Mouse (Mus musculus) small intestine, adult 2 months (tissue): Measurements from ENCODE around the gene Tex36. TPM values are rescaled to one million over a fixed set of nuclear protein-coding genes. Genes with fewer than 3 reads are reported as not detected.

Source experiments
- H3K27ac ChIP-seq: fragments of 200-500 bp; 2 replicates; pipeline ENCODE4 v1.5.1; 2012; ENCODE audit warnings: low read depth, low read length, control low read depth, inconsistent platforms; ENCODE audit not compliant: insufficient read depth
- H3K27me3 ChIP-seq: fragments of 200-500 bp; 2 replicates; pipeline ENCODE4 v1.6.1; 2012; ENCODE audit warnings: mild to moderate bottlenecking, moderate library complexity, low read length, inconsistent platforms; ENCODE audit not compliant: control insufficient read depth, insufficient read depth
- H3K36me3 ChIP-seq: fragments of 200-500 bp; 2 replicates; pipeline ENCODE4 v1.6.1; 2012; ENCODE audit warnings: mild to moderate bottlenecking, low read length, control low read depth, inconsistent platforms; ENCODE audit not compliant: control insufficient read depth, insufficient read depth
- H3K4me1 ChIP-seq: fragments of 200-500 bp; 2 replicates; pipeline ENCODE4 v1.6.1; 2012; ENCODE audit warnings: low read length, inconsistent platforms, mixed read lengths; ENCODE audit not compliant: control insufficient read depth, insufficient read depth, insufficient read length
- H3K4me3 ChIP-seq: fragments of 200-500 bp; 2 replicates; pipeline ENCODE4 v1.5.1; 2012; ENCODE audit warnings: low read depth, mild to moderate bottlenecking, control low read depth, inconsistent platforms, low read length, moderate library complexity
- CTCF ChIP-seq: fragments of 200-500 bp; IDR thresholded peaks from 2 replicates; pipeline ENCODE4 v1.5.1; 2012; ENCODE audit warnings: low read depth, mild to moderate bottlenecking, control low read depth, inconsistent platforms, low read length, moderate library complexity, mixed read lengths; ENCODE audit not compliant: insufficient replicate concordance, insufficient read length; ENCODE audit errors: extremely low read depth
- POLR2A ChIP-seq: fragments of 200-500 bp; IDR thresholded peaks from 2 replicates; pipeline ENCODE4 v1.6.1; 2012; ENCODE audit warnings: low read depth, mild to moderate bottlenecking, control low read depth, inconsistent platforms, low read length, moderate library complexity
- WGBS: fragments of 180-500 bp; shearing (Covaris S2); methylation state at CpG from one replicate; pipeline ENCODE4 v1.1.7; 2018; 5-methylcytosine and 5-hydroxymethylcytosine counted together
- polyA plus RNA-seq: library from polyadenylated mRNA; depleted of rRNA; stranded (reverse); fragments of >200 nt; gene quantifications from 2 replicates; pipeline ENCODE4 v1.2.3, GENCODE M21; 2012

Tex36 gene
- polyA plus RNA-seq, 1 experiment, result not detected

GRCm38 (mm10) chr7:133591750-133592149 lies 10.2 kb downstream of the Tex36 start:
- Histone ChIP-seq H3K4me3 (no peak overlapping the region), H3K27me3 (no peaks in the 10 kb centered on the region), H3K36me3 (no peaks in the 10 kb centered on the region), H3K4me1 (no peaks in the 10 kb centered on the region; the same call in 1 of the 2 replicates), H3K27ac (no peak overlapping the region)
- TF ChIP-seq POLR2A, result no peak
- TF ChIP-seq CTCF, result no peak
- 62% methylated on average over 1 of the region's 1 CpGs for WGBS

- H3K27me3 ChIP-seq, result no peaks in the 10 kb centered on the region
- H3K27ac ChIP-seq, result no peak overlapping the region
- H3K4me3 ChIP-seq, result no peak overlapping the region
- TF ChIP-seq POLR2A (no peak), CTCF (no peak)
- 68% methylated on average over 6 of the region's 6 CpGs for WGBS
- H3K36me3 ChIP-seq, result no peaks in the 10 kb centered on the region
- no peaks in the 10 kb centered on the region for H3K4me1 ChIP-seq
These were observed 18.7 kb downstream of the Tex36 start for GRCm38 (mm10) chr7:133583216-133583615.

- WGBS, result 86% methylated on average over 4 of the region's 4 CpGs
- TF ChIP-seq POLR2A (no peak), CTCF (no peak)
These were observed 21.7 kb downstream of the Tex36 start for GRCm38 (mm10) chr7:133580296-133580640.

GRCm38 (mm10) chr7:133579491-133580295 lies 22.3 kb downstream of the Tex36 start:
- Histone ChIP-seq H3K4me1 (no peaks in the 10 kb centered on the region), H3K36me3 (no peaks in the 10 kb centered on the region), H3K27ac (no peak overlapping the region), H3K27me3 (no peaks in the 10 kb centered on the region), H3K4me3 (no peak overlapping the region)
- 76% methylated on average over 20 of the region's 20 CpGs for WGBS
- TF ChIP-seq CTCF (no peak), POLR2A (no peak)

More at GRCm38 (mm10) chr7:133580296-133580640, 21.7 kb downstream of the Tex36 start:
- Histone ChIP-seq H3K4me3 (no peak overlapping the region), H3K36me3 (no peaks in the 10 kb centered on the region), H3K27me3 (no peaks in the 10 kb centered on the region), H3K27ac (no peak overlapping the region), H3K4me1 (no peaks in the 10 kb centered on the region)

- H3K27ac ChIP-seq, result no peak overlapping the region
- H3K27me3 ChIP-seq, result no peaks in the 10 kb centered on the region
- H3K36me3 ChIP-seq, result no peaks in the 10 kb centered on the region
- 25% methylated on average over 4 of the region's 4 CpGs for WGBS
- H3K4me1 ChIP-seq, result no peaks in the 10 kb centered on the region
- no peak overlapping the region for H3K4me3 ChIP-seq
- no peak for TF ChIP-seq POLR2A
- TF ChIP-seq CTCF, result no peak
These were observed 25.1 kb downstream of the Tex36 start for GRCm38 (mm10) chr7:133576825-133577224.

- no peak overlapping the region for H3K4me3 ChIP-seq
- no peaks in the 10 kb centered on the region for H3K27me3 ChIP-seq
- H3K36me3 ChIP-seq, result no peaks in the 10 kb centered on the region
- H3K27ac ChIP-seq, result no peak overlapping the region
- 71% methylated on average over 6 of the region's 6 CpGs for WGBS
- TF ChIP-seq POLR2A, result no peak
- no peak for TF ChIP-seq CTCF
- no peaks in the 10 kb centered on the region for H3K4me1 ChIP-seq
These were observed 25.7 kb downstream of the Tex36 start for GRCm38 (mm10) chr7:133576281-133576680.

- H3K4me3 ChIP-seq, result no peak overlapping the region
- WGBS, result 27% methylated on average over 3 of the region's 3 CpGs
- H3K27ac ChIP-seq, result no peak overlapping the region
- H3K4me1 ChIP-seq, result no peaks in the 10 kb centered on the region
- H3K27me3 ChIP-seq, result no peaks in the 10 kb centered on the region
- no peaks in the 10 kb centered on the region for H3K36me3 ChIP-seq
- TF ChIP-seq POLR2A (no peak), CTCF (no peak)
These were observed 30.0 kb downstream of the Tex36 start for GRCm38 (mm10) chr7:133571927-133572326.
